Mouse (Mus musculus): Measurements from ENCODE around the gene Aqp2. TPM values are rescaled to one million over a fixed set of nuclear protein-coding genes. Genes with fewer than 3 reads are reported as not detected.

The Aqp2 gene
- total and polyA plus RNA-seq, 2 experiments from 2014 or later, result not detected

GRCm38 (mm10) chr15:99590429-99591084 lies 11.7 kb downstream of the Aqp2 start, which contains the start of gene Aqp5:
TSS of gene Aqp5 (plus strand) at chr15:99590782.
- ATAC-seq (ENCODE audit: insufficient read depth, low read depth) (peak; percentile 42; the same call in 1 of the 2 replicates), DNase-seq (ENCODE audit: low spot score) (no peak)
- peaks cover 98% of the 10 kb centered on the region for H3K27me3 ChIP-seq (ENCODE audit: control insufficient read depth, insufficient read depth, low read length)
- no peaks in the 10 kb centered on the region for H3K9me3 ChIP-seq (replicated peaks; ENCODE audit: control insufficient read depth, low read length)
- no peak within 1 kb of the TSS for H3K27ac ChIP-seq (ENCODE audit: low read depth)
- peak within 1 kb of the TSS; percentile 60 for H3K4me2 ChIP-seq (ENCODE audit: low read depth, low read length)
- peak within 1 kb of the TSS; percentile 40 for H3K4me3 ChIP-seq (ENCODE audit: low read depth, low read length)
- no peaks in the 10 kb centered on the region for H3K36me3 ChIP-seq (replicated peaks; ENCODE audit: control insufficient read depth, insufficient read depth, low read length)
- no peaks in the 10 kb centered on the region for H3K4me1 ChIP-seq (ENCODE audit: control insufficient read depth, insufficient read depth)
- WGBS, result 3% methylated on average over 78 of the region's 83 CpGs
- TF ChIP-seq EP300 (IDR thresholded peaks at IDR 0.05; ENCODE audit: low read depth), result no peak
- no peak for TF ChIP-seq CTCF (IDR thresholded peaks at IDR 0.05; ENCODE audit: low read depth)
- H3K9ac ChIP-seq (replicated peaks; ENCODE audit: low read depth, low read length), result no peak within 1 kb of the TSS; the same call in 1 of the 2 replicates

GRCm38 (mm10) chr15:99592177-99592576 lies 13.3 kb downstream of the Aqp2 start:
- Histone ChIP-seq H3K27me3 (ENCODE audit: control insufficient read depth, insufficient read depth, low read length) (peaks cover 96% of the 10 kb centered on the region), H3K9ac (replicated peaks; ENCODE audit: low read depth, low read length) (no peak overlapping the region), H3K4me2 (ENCODE audit: low read depth, low read length) (no peak overlapping the region), H3K36me3 (replicated peaks; ENCODE audit: control insufficient read depth, insufficient read depth, low read length) (no peaks in the 10 kb centered on the region), H3K4me3 (ENCODE audit: low read depth, low read length) (no peak overlapping the region), H3K4me1 (ENCODE audit: control insufficient read depth, insufficient read depth) (no peaks in the 10 kb centered on the region), H3K9me3 (replicated peaks; ENCODE audit: control insufficient read depth, low read length) (no peaks in the 10 kb centered on the region), H3K27ac (ENCODE audit: low read depth) (no peak overlapping the region)
- DNase-seq (ENCODE audit: low spot score) (no peak), ATAC-seq (ENCODE audit: insufficient read depth, low read depth) (no peak)
- WGBS, result 68% methylated on average over 8 of the region's 8 CpGs
- TF ChIP-seq EP300 (IDR thresholded peaks at IDR 0.05; ENCODE audit: low read depth) (no peak), CTCF (IDR thresholded peaks at IDR 0.05; ENCODE audit: low read depth) (no peak)

DNA sequence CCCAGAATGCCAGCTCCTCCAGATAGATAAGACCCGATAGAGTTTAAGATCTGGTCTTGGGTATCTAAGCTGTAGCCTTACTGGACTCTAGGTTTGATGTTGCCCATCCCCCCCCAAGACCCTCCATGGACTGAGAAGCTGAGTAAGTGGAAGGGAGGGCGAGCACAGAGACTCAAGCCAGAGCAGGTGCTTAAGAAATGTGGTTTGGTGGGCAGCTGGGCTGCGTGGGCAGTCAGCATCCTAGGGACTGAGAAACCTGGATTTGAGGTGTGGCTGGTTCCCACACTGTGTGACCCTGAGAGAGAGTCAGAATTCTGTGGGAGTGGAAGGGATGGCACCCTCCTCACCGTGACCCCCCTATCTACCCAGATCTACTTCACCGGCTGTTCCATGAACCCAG lies 14.0 kb downstream of the Aqp2 start:
- ATAC-seq (ENCODE audit: insufficient read depth, low read depth), result no peak
- H3K4me1 ChIP-seq (ENCODE audit: control insufficient read depth, insufficient read depth), result no peaks in the 10 kb centered on the region
- no peak for DNase-seq (ENCODE audit: low spot score)
- no peaks in the 10 kb centered on the region for H3K9me3 ChIP-seq (replicated peaks; ENCODE audit: control insufficient read depth, low read length)
- H3K4me2 ChIP-seq (ENCODE audit: low read depth, low read length), result no peak overlapping the region
- no peak overlapping the region for H3K4me3 ChIP-seq (ENCODE audit: low read depth, low read length)
- no peaks in the 10 kb centered on the region for H3K36me3 ChIP-seq (replicated peaks; ENCODE audit: control insufficient read depth, insufficient read depth, low read length)
- no peak overlapping the region for H3K27ac ChIP-seq (ENCODE audit: low read depth)
- H3K9ac ChIP-seq (replicated peaks; ENCODE audit: low read depth, low read length), result no peak overlapping the region
- peaks cover 94% of the 10 kb centered on the region for H3K27me3 ChIP-seq (ENCODE audit: control insufficient read depth, insufficient read depth, low read length)
- 70% methylated on average over 5 of the region's 5 CpGs for WGBS
- TF ChIP-seq CTCF (IDR thresholded peaks at IDR 0.05; ENCODE audit: low read depth) (no peak), EP300 (IDR thresholded peaks at IDR 0.05; ENCODE audit: low read depth) (no peak)

DNA sequence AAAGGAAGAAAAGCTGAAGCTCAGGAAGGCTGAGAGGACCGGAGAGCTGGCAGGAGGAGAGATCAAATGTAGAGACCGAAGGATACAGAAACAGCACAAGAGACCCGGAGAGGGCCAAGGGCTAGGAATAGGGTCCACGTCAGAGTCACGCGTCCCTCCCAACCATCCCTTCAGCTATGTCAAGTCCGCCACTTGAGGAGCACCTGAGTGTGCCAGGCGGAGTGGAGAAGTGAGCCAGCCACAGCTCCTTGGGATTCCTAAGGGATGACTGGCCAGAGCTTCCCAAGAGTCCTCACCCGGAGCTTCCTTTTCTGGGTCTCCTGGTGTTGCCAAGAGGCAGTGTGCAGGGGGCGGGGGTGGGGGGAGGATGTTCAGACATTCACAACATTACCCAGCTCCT lies 16.1 kb downstream of the Aqp2 start:
- WGBS, result 74% methylated on average over 10 of the region's 10 CpGs
- Histone ChIP-seq H3K9me3 (replicated peaks; ENCODE audit: control insufficient read depth, low read length) (no peaks in the 10 kb centered on the region), H3K27ac (ENCODE audit: low read depth) (no peak overlapping the region), H3K27me3 (ENCODE audit: control insufficient read depth, insufficient read depth, low read length) (peaks cover 84% of the 10 kb centered on the region), H3K9ac (replicated peaks; ENCODE audit: low read depth, low read length) (no peak overlapping the region), H3K4me2 (ENCODE audit: low read depth, low read length) (no peak overlapping the region), H3K36me3 (replicated peaks; ENCODE audit: control insufficient read depth, insufficient read depth, low read length) (no peaks in the 10 kb centered on the region), H3K4me3 (ENCODE audit: low read depth, low read length) (no peak overlapping the region), H3K4me1 (ENCODE audit: control insufficient read depth, insufficient read depth) (no peaks in the 10 kb centered on the region)
- no peak for ATAC-seq (ENCODE audit: insufficient read depth, low read depth)
- DNase-seq (ENCODE audit: low spot score), result no peak
- no peak for TF ChIP-seq CTCF (IDR thresholded peaks at IDR 0.05; ENCODE audit: low read depth)

GRCm38 (mm10) chr15:99596056-99596687 lies 17.3 kb downstream of the Aqp2 start:
- peak; percentile 58 for DNase-seq (ENCODE audit: low spot score)
- Histone ChIP-seq H3K4me3 (ENCODE audit: low read depth, low read length) (no peak overlapping the region), H3K27ac (ENCODE audit: low read depth) (no peak overlapping the region), H3K9me3 (replicated peaks; ENCODE audit: control insufficient read depth, low read length) (no peaks in the 10 kb centered on the region), H3K9ac (replicated peaks; ENCODE audit: low read depth, low read length) (no peak overlapping the region), H3K4me1 (ENCODE audit: control insufficient read depth, insufficient read depth) (no peaks in the 10 kb centered on the region), H3K36me3 (replicated peaks; ENCODE audit: control insufficient read depth, insufficient read depth, low read length) (no peaks in the 10 kb centered on the region), H3K27me3 (ENCODE audit: control insufficient read depth, insufficient read depth, low read length) (peaks cover 83% of the 10 kb centered on the region), H3K4me2 (ENCODE audit: low read depth, low read length) (no peak overlapping the region)
- TF ChIP-seq CTCF (IDR thresholded peaks at IDR 0.05; ENCODE audit: low read depth) (peak; percentile 88), EP300 (IDR thresholded peaks at IDR 0.05; ENCODE audit: low read depth) (no peak)
- WGBS, result under 1% methylated on average over 7 of the region's 7 CpGs
- peak; percentile 79 for ATAC-seq (ENCODE audit: insufficient read depth, low read depth)
